Mouse (Mus musculus) heart, postnatal 36 days (tissue): ENCODE data around the gene Gm5269. TPM values are rescaled to one million over a fixed set of nuclear protein-coding genes. Genes with fewer than 3 reads are reported as not detected.

Source experiments
- DNase-seq, 2 experiments: peaks; one replicate each; pipeline ENCODE4 v3.0.0; 2021 to 2022
- intact Hi-C: fragments of 180-260 bp; cut with DNase I; formaldehyde crosslinking; loops from one replicate; pipeline ENCODE4 v1.15.1; 2025
- total RNA-seq, 2 experiments: library from RNA; stranded (reverse); gene quantifications; 2 replicates each; pipeline ENCODE4 v1.2.3; 2021

The Gm5269 gene
- total RNA-seq, 2 experiments from 2014 or later, result not detected

GRCm38 (mm10) chr1:45882076-45882475 lies 8.0 kb downstream of the Gm5269 start:
- DNase-seq, result no peak

GRCm38 (mm10) chr1:45881228-45881832 lies 8.7 kb downstream of the Gm5269 start:
- DNase-seq, result no peak
- intact Hi-C loops, result no loop called here

More at GRCm38 (mm10) chr1:45882076-45882475, 8.0 kb downstream of the Gm5269 start:
- intact Hi-C loops, result no loop called here

GRCm38 (mm10) chr1:45877463-45877862 lies 12.6 kb downstream of the Gm5269 start:
- intact Hi-C loops, result no loop called here
- DNase-seq, result no peak

GRCm38 (mm10) chr1:45876450-45877198 lies 13.4 kb downstream of the Gm5269 start:
- intact Hi-C loops, result no loop called here
- DNase-seq, result no peak

- DNase-seq, result no peak
- intact Hi-C loops, result no loop called here
These were observed 14.4 kb downstream of the Gm5269 start for GRCm38 (mm10) chr1:45875640-45876039.

GRCm38 (mm10) chr1:45873250-45873649 lies 16.8 kb downstream of the Gm5269 start:
- intact Hi-C loops, result no loop called here
- DNase-seq, result no peak

GRCm38 (mm10) chr1:45868479-45869137 lies 21.5 kb downstream of the Gm5269 start:
- DNase-seq, result no peak
- intact Hi-C loops, result loop anchor here (5.0 kb wide), 1 partner anchor 59 kb away; the partner anchor contains the start of gene Slc40a1

GRCm38 (mm10) chr1:45868050-45868449 lies 22.0 kb downstream of the Gm5269 start:
- intact Hi-C loops, result loop anchor here (5.0 kb wide), 1 partner anchor 59 kb away; the partner anchor contains the start of gene Slc40a1
- no peak for DNase-seq

- no peak for DNase-seq
- intact Hi-C loops, result loop anchor here (5.0 kb wide), 1 partner anchor 61 kb away; the partner anchor contains the start of gene Slc40a1
These were observed 23.6 kb downstream of the Gm5269 start for GRCm38 (mm10) chr1:45866288-45867018.

GRCm38 (mm10) chr1:45865727-45866126 lies 24.3 kb downstream of the Gm5269 start:
- intact Hi-C loops, result loop anchor here (5.0 kb wide), 1 partner anchor 62 kb away; the partner anchor contains the start of gene Slc40a1
- no peak for DNase-seq

GRCm38 (mm10) chr1:45865316-45865715 lies 24.8 kb downstream of the Gm5269 start:
- no peak for DNase-seq
- intact Hi-C loops, result loop anchor here (5.0 kb wide), 1 partner anchor 62 kb away; the partner anchor contains the start of gene Slc40a1

GRCm38 (mm10) chr1:45864564-45865014 lies 25.5 kb downstream of the Gm5269 start:
- DNase-seq, result peak; percentile 27 to 41

GRCm38 (mm10) chr1:45863641-45864040 lies 26.4 kb downstream of the Gm5269 start:
- intact Hi-C loops, result no loop called here
- no peak for DNase-seq

More at GRCm38 (mm10) chr1:45864564-45865014, 25.5 kb downstream of the Gm5269 start:
- intact Hi-C loops, result loop anchor here (5.0 kb wide), 1 partner anchor 63 kb away; the partner anchor contains the start of gene Slc40a1

- DNase-seq, result no peak
- intact Hi-C loops, result no loop called here
These were observed 28.9 kb downstream of the Gm5269 start for GRCm38 (mm10) chr1:45861162-45861561.

GRCm38 (mm10) chr1:45860349-45860748 lies 29.7 kb downstream of the Gm5269 start:
- intact Hi-C loops, result no loop called here
- DNase-seq, result no peak

GRCm38 (mm10) chr1:45858038-45858437 lies 32.0 kb downstream of the Gm5269 start:
- intact Hi-C loops, result no loop called here
- DNase-seq, result no peak

- intact Hi-C loops, result no loop called here
These were observed 44.6 kb downstream of the Gm5269 start for GRCm38 (mm10) chr1:45845466-45845865.

More at GRCm38 (mm10) chr1:45845466-45845865, 44.6 kb downstream of the Gm5269 start:
- DNase-seq, result no peak
